Mouse (Mus musculus) limb, embryonic 10.5 days (tissue): ENCODE measurements around the gene C2cd2l. TPM values are rescaled to one million over a fixed set of nuclear protein-coding genes. Genes with fewer than 3 reads are reported as not detected.

Experiments
- DNase-seq: peaks from one replicate; pipeline ENCODE4 v3.0.0-alpha.2; 2017; ENCODE audit warnings: low spot score
- H3K27ac ChIP-seq: fragments of 300-500 bp; sonication (generic); 2 replicates; pipeline ENCODE4 v1.5.1; 2016; ENCODE audit warnings: mild to moderate bottlenecking
- H3K27me3 ChIP-seq: fragments of 300-500 bp; sonication (generic); 2 replicates; pipeline ENCODE4 v1.6.1; 2016; ENCODE audit warnings: low read depth, mild to moderate bottlenecking; ENCODE audit not compliant: poor library complexity, severe bottlenecking
- H3K36me3 ChIP-seq: fragments of 300-500 bp; sonication (generic); 2 replicates; pipeline ENCODE4 v1.6.1; 2016; ENCODE audit warnings: mild to moderate bottlenecking, moderate library complexity
- H3K4me1 ChIP-seq: fragments of 300-500 bp; sonication (generic); 2 replicates; pipeline ENCODE4 v1.6.1; 2016
- H3K4me3 ChIP-seq: fragments of 300-500 bp; sonication (generic); 2 replicates; pipeline ENCODE4 v1.5.1; 2016; ENCODE audit warnings: mild to moderate bottlenecking, moderate library complexity
- H3K9me3 ChIP-seq: fragments of 300-500 bp; sonication (generic); replicated peaks from 2 replicates; pipeline ENCODE4 v1.6.1; 2016; ENCODE audit warnings: mild to moderate bottlenecking
- WGBS: fragments of 180-500 bp; shearing (Covaris S2); methylation state at CpG from one replicate; pipeline ENCODE4 v1.1.7; 2016; 5-methylcytosine and 5-hydroxymethylcytosine counted together
- microRNA-seq: library from miRNA; unstranded; fragments of <30 nt; microRNA quantifications from one replicate; pipeline ENCODE4, GENCODE M21; 2017
- polyA plus RNA-seq: library from polyadenylated mRNA; unstranded; fragments of >200 nt; fragmentation: Nextera tagmentation; extraction: Ambion mirVana; gene quantifications from 2 replicates; pipeline ENCODE4 v1.2.1, GENCODE M21; 2016

C2cd2l gene
- polyA plus RNA-seq, 1 experiment from 2014 or later: 9.9 TPM

- no peaks in the 10 kb centered on the region for H3K9me3 ChIP-seq
- H3K27me3 ChIP-seq: peaks cover 18% of the 10 kb centered on the region
- H3K4me3 ChIP-seq: no peak overlapping the region
- DNase-seq: no peak
- no peak overlapping the region for H3K27ac ChIP-seq
- no peaks in the 10 kb centered on the region for H3K36me3 ChIP-seq
- peaks cover 12% of the 10 kb centered on the region for H3K4me1 ChIP-seq
- 69% methylated on average over 8 of the region's 8 CpGs for WGBS
These were observed 53.4 kb downstream of the C2cd2l start for GRCm38 (mm10) chr9:44266478-44267226.

- Histone ChIP-seq H3K4me3 (no peak overlapping the region), H3K27me3 (peaks cover 4% of the 10 kb centered on the region; the same call in 1 of the 2 replicates), H3K27ac (no peak overlapping the region), H3K9me3 (no peaks in the 10 kb centered on the region), H3K4me1 (peaks cover 3% of the 10 kb centered on the region; the same call in 1 of the 2 replicates), H3K36me3 (no peaks in the 10 kb centered on the region)
- no peak for DNase-seq
- WGBS: 85% methylated on average over 14 of the region's 14 CpGs
These were observed 58.7 kb downstream of the C2cd2l start for GRCm38 (mm10) chr9:44261388-44261787.

Small RNA genes within 50 kb of the gene (microRNA-seq; reads per million reads assigned to microRNA genes)
- 1.5 reads per million for gene Gm44335

Other genes with a start within 250 kb of the C2cd2l start
- 0.13 and 0.14 TPM in 2 replicates for gene Mfrp, start 218.6 kb downstream of the C2cd2l start, polyA plus RNA-seq
- 0.24 TPM in 1 of 2 replicates, not detected in the other for gene C1qtnf5, start 213.0 kb downstream of the C2cd2l start, polyA plus RNA-seq
- 0.10 and 0.35 TPM in 2 replicates for gene Gm49380, start 206.8 kb downstream of the C2cd2l start, polyA plus RNA-seq
- gene Rnf26, start 206.8 kb downstream of the C2cd2l start, polyA plus RNA-seq: 88.1 and 97.0 TPM in 2 replicates
- 9.8 and 10.1 TPM in 2 replicates for gene Mcam, start 185.8 kb downstream of the C2cd2l start, polyA plus RNA-seq
- 19.6 and 23.9 TPM in 2 replicates for gene Cbl, start 86.2 kb downstream of the C2cd2l start, polyA plus RNA-seq
- not detected in 2 replicates for gene Ccdc153, start 79.6 kb downstream of the C2cd2l start, polyA plus RNA-seq
- 0.13 TPM in 1 of 2 replicates, not detected in the other for gene Pdzd3, start 68.8 kb downstream of the C2cd2l start, polyA plus RNA-seq
- 2.1 and 3.3 TPM in 2 replicates for gene Nlrx1, start 51.7 kb downstream of the C2cd2l start, polyA plus RNA-seq
- 1.9 and 4.6 TPM in 2 replicates for gene Abcg4, start 31.7 kb downstream of the C2cd2l start, polyA plus RNA-seq
- gene Hinfp, start 14.6 kb downstream of the C2cd2l start, polyA plus RNA-seq: 28.2 and 30.4 TPM in 2 replicates
- 45.3 and 46.9 TPM in 2 replicates for gene Dpagt1, start 5.7 kb upstream of the C2cd2l start, polyA plus RNA-seq
- 515 and 551 TPM in 2 replicates for gene H2afx, start 14.4 kb upstream of the C2cd2l start, polyA plus RNA-seq
- 174 and 195 TPM in 2 replicates for gene Hmbs, start 23.9 kb upstream of the C2cd2l start, polyA plus RNA-seq
- gene Vps11, start 41.4 kb upstream of the C2cd2l start, polyA plus RNA-seq: 29.3 and 32.2 TPM in 2 replicates
- gene Hyou1, start 59.2 kb upstream of the C2cd2l start, polyA plus RNA-seq: 41.3 and 43.4 TPM in 2 replicates
- 8.4 and 9.7 TPM in 2 replicates for gene Slc37a4, start 76.6 kb upstream of the C2cd2l start, polyA plus RNA-seq
- gene Rps25, start 86.9 kb upstream of the C2cd2l start, polyA plus RNA-seq: 2,001 and 2,302 TPM in 2 replicates
- gene Trappc4, start 87.3 kb upstream of the C2cd2l start, polyA plus RNA-seq: 158 and 166 TPM in 2 replicates
- 23.1 and 24.3 TPM in 2 replicates for gene Ccdc84, start 98.3 kb upstream of the C2cd2l start, polyA plus RNA-seq
- not detected in 2 replicates for gene Foxr1, start 120.9 kb upstream of the C2cd2l start, polyA plus RNA-seq
- gene Upk2, start 134.7 kb upstream of the C2cd2l start, polyA plus RNA-seq: 0.36 TPM in 1 of 2 replicates, not detected in the other
- gene Bcl9l, start 162.5 kb upstream of the C2cd2l start, polyA plus RNA-seq: 9.0 and 12.1 TPM in 2 replicates
- not detected in 2 replicates for gene Cxcr5, start 241.6 kb upstream of the C2cd2l start, polyA plus RNA-seq